Mouse (Mus musculus): ENCODE results near the gene Ptcd2. TPM values are rescaled to one million over a fixed set of nuclear protein-coding genes. Genes with fewer than 3 reads are reported as not detected.
"Not testable (repeated sequence)": the region's sequence is repeated elsewhere in the genome, so short reads cannot be mapped to it uniquely, and the experiment has no call there.

Ptcd2 gene
- polyA plus RNA-seq, 1 experiment from 2014 or later: 65.1 TPM

- no peak overlapping the region for H3K4me3 ChIP-seq (ENCODE audit: low read depth, low read length)
- H3K27me3 ChIP-seq (ENCODE audit: control insufficient read depth, insufficient read depth, low read length): no peaks in the 10 kb centered on the region
- no peak overlapping the region for H3K27ac ChIP-seq (replicated peaks; ENCODE audit: low read depth, low read length)
- WGBS: 63% methylated on average over 4 of the region's 4 CpGs
- H3K36me3 ChIP-seq (replicated peaks; ENCODE audit: control insufficient read depth, insufficient read depth, low read depth, low read length): peaks cover 5% of the 10 kb centered on the region; the same call in 1 of the 2 replicates
- H3K9me3 ChIP-seq (replicated peaks; ENCODE audit: control insufficient read depth, low read length): no peaks in the 10 kb centered on the region
- H3K4me1 ChIP-seq (ENCODE audit: control insufficient read depth, insufficient read depth, low read length): no peaks in the 10 kb centered on the region
- ATAC-seq (replicated peaks; ENCODE audit: insufficient number of reproducible peaks, low FRiP score, low TSS enrichment, low read depth) (no peak), DNase-seq (ENCODE audit: low spot score) (no peak)
- H3K9ac ChIP-seq (replicated peaks; ENCODE audit: low read length): no peak overlapping the region
- no peak overlapping the region for H3K4me2 ChIP-seq (ENCODE audit: low read depth, low read length)
Observed at GRCm38 (mm10) chr13:99331255-99331654, 13.2 kb downstream of the Ptcd2 start.

DNA sequence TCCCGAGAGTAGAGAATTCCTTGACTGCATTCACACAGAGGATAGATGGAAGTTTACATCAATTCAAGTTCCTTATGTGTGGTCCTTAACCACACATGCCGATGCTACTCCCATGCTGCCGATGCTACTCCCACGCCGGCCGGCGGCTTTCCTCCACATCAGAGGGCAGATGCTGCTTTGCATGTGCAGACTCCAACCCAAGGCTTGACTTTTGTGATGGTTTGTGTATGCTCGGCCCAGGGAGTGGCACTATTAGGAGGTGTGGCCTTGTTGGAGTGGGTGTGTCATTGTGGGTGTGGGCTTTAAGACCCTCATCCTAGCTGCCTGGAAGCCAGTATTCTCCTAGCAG is 20.2 kb downstream of the Ptcd2 start:
- not testable (repeated sequence) for H3K9ac ChIP-seq (replicated peaks; ENCODE audit: low read length); H3K4me2 ChIP-seq (ENCODE audit: low read depth, low read length); H3K9me3 ChIP-seq (replicated peaks; ENCODE audit: control insufficient read depth, low read length); ATAC-seq (replicated peaks; ENCODE audit: insufficient number of reproducible peaks, low FRiP score, low TSS enrichment, low read depth); H3K27me3 ChIP-seq (ENCODE audit: control insufficient read depth, insufficient read depth, low read length); H3K27ac ChIP-seq (replicated peaks; ENCODE audit: low read depth, low read length); DNase-seq (ENCODE audit: low spot score); H3K36me3 ChIP-seq (replicated peaks; ENCODE audit: control insufficient read depth, insufficient read depth, low read depth, low read length); H3K4me3 ChIP-seq (ENCODE audit: low read depth, low read length); H3K4me1 ChIP-seq (ENCODE audit: control insufficient read depth, insufficient read depth, low read length)
- WGBS: 91% methylated on average over 8 of the region's 8 CpGs

DNA sequence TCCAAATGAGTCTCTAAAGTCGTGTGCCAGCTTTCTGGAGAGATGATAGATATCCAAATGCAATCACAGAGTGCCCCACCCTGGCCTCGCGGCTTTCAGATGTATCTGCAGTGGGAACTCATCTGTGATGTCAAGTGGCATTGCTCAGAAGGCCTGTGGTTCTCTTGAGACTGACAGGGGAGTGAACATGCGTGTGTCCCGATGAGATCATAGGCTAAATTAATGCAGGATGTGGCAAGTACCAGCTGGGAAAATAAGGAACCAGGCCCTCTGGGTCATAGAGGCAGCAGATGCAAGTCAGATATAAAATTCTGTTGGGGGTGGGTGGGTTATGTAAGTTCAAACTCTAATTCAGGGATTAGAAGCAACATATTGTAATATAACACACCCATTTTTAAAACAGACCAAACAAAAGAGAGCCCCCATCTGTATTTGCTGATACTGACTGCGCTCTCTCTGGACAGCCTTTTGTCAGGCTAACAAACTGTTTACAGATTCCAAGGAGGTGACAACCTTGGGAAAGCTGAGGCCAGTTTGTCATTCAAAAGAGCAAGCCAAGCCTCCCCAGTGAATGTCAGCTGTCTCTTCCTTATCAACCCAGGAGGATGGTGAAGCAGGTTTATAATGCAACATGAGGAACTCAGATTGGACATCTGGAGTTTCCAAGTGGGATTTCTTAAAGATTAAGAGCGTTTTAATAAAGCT is 20.7 kb downstream of the Ptcd2 start:
- Histone ChIP-seq H3K4me1 (ENCODE audit: control insufficient read depth, insufficient read depth, low read length) (no peaks in the 10 kb centered on the region), H3K27me3 (ENCODE audit: control insufficient read depth, insufficient read depth, low read length) (no peaks in the 10 kb centered on the region), H3K9me3 (replicated peaks; ENCODE audit: control insufficient read depth, low read length) (no peaks in the 10 kb centered on the region), H3K36me3 (replicated peaks; ENCODE audit: control insufficient read depth, insufficient read depth, low read depth, low read length) (peaks cover 3% of the 10 kb centered on the region), H3K27ac (replicated peaks; ENCODE audit: low read depth, low read length) (no peak overlapping the region), H3K4me2 (ENCODE audit: low read depth, low read length) (no peak overlapping the region), H3K9ac (replicated peaks; ENCODE audit: low read length) (no peak overlapping the region), H3K4me3 (ENCODE audit: low read depth, low read length) (no peak overlapping the region)
- no peak for DNase-seq (ENCODE audit: low spot score)
- WGBS: 77% methylated on average over 7 of the region's 7 CpGs
- no peak for ATAC-seq (replicated peaks; ENCODE audit: insufficient number of reproducible peaks, low FRiP score, low TSS enrichment, low read depth)

- WGBS: 92% methylated on average over 11 of the region's 13 CpGs
- H3K27ac ChIP-seq (replicated peaks; ENCODE audit: low read depth, low read length); ATAC-seq (replicated peaks; ENCODE audit: insufficient number of reproducible peaks, low FRiP score, low TSS enrichment, low read depth); H3K9ac ChIP-seq (replicated peaks; ENCODE audit: low read length); H3K27me3 ChIP-seq (ENCODE audit: control insufficient read depth, insufficient read depth, low read length); DNase-seq (ENCODE audit: low spot score); H3K4me3 ChIP-seq (ENCODE audit: low read depth, low read length); H3K4me2 ChIP-seq (ENCODE audit: low read depth, low read length); H3K9me3 ChIP-seq (replicated peaks; ENCODE audit: control insufficient read depth, low read length); H3K4me1 ChIP-seq (ENCODE audit: control insufficient read depth, insufficient read depth, low read length); H3K36me3 ChIP-seq (replicated peaks; ENCODE audit: control insufficient read depth, insufficient read depth, low read depth, low read length): not testable (repeated sequence)
Observed at GRCm38 (mm10) chr13:99322915-99323314, 21.6 kb downstream of the Ptcd2 start.

DNA sequence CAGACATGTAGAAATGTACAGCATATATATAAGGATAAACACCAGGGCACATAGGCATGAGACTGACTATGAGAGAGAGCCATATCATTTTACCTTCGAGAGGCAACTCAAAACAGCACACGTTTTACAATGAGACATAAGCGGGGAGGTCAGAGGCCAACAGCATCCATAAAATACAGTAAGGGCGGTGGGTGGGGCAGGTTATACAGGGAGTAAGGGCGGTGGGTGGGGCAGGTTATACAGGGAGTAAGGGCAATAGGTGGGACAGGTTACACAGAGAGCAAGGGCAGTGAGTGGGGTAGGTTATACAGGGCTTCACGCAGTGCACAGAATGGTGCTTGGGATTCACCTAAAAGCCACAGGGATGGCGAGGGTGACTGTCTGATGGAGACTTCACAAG is 24.1 kb downstream of the Ptcd2 start:
- no peaks in the 10 kb centered on the region for H3K9me3 ChIP-seq (replicated peaks; ENCODE audit: control insufficient read depth, low read length)
- ATAC-seq (replicated peaks; ENCODE audit: insufficient number of reproducible peaks, low FRiP score, low TSS enrichment, low read depth): no peak
- peaks cover 3% of the 10 kb centered on the region for H3K36me3 ChIP-seq (replicated peaks; ENCODE audit: control insufficient read depth, insufficient read depth, low read depth, low read length)
- DNase-seq (ENCODE audit: low spot score): no peak
- H3K4me2 ChIP-seq (ENCODE audit: low read depth, low read length): no peak overlapping the region
- H3K27me3 ChIP-seq (ENCODE audit: control insufficient read depth, insufficient read depth, low read length): no peaks in the 10 kb centered on the region
- H3K27ac ChIP-seq (replicated peaks; ENCODE audit: low read depth, low read length): no peak overlapping the region
- 92% methylated on average over 7 of the region's 7 CpGs for WGBS
- H3K4me1 ChIP-seq (ENCODE audit: control insufficient read depth, insufficient read depth, low read length): no peaks in the 10 kb centered on the region
- no peak overlapping the region for H3K9ac ChIP-seq (replicated peaks; ENCODE audit: low read length)
- no peak overlapping the region for H3K4me3 ChIP-seq (ENCODE audit: low read depth, low read length)

DNA sequence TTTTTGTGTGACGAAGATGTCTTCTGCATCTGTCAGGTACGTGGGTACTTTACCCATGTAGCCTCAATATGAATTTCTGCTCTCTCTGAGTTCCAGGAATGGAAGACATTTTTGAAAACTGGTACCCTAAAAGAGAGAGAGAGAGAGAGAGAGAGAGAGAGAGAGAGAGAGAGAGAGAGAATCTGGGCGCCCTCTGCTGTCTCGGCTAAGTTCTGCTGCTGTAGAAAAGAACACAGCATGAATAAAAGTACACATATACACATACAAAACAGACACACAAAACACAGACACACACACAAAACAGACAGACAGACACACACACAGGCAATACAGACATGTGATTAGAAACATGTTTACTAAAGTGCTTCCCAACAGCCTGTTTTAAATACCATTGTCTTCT is 27.4 kb downstream of the Ptcd2 start:
- ATAC-seq (replicated peaks; ENCODE audit: insufficient number of reproducible peaks, low FRiP score, low TSS enrichment, low read depth) (no peak), DNase-seq (ENCODE audit: low spot score) (peak; percentile 45)
- H3K9me3 ChIP-seq (replicated peaks; ENCODE audit: control insufficient read depth, low read length): no peaks in the 10 kb centered on the region
- no peaks in the 10 kb centered on the region for H3K4me1 ChIP-seq (ENCODE audit: control insufficient read depth, insufficient read depth, low read length)
- no peak overlapping the region for H3K9ac ChIP-seq (replicated peaks; ENCODE audit: low read length)
- no peak overlapping the region for H3K27ac ChIP-seq (replicated peaks; ENCODE audit: low read depth, low read length)
- no peak overlapping the region for H3K4me2 ChIP-seq (ENCODE audit: low read depth, low read length)
- H3K27me3 ChIP-seq (ENCODE audit: control insufficient read depth, insufficient read depth, low read length): no peaks in the 10 kb centered on the region
- WGBS: 56% methylated on average over 4 of the region's 4 CpGs
- peaks cover 3% of the 10 kb centered on the region for H3K36me3 ChIP-seq (replicated peaks; ENCODE audit: control insufficient read depth, insufficient read depth, low read depth, low read length)
- H3K4me3 ChIP-seq (ENCODE audit: low read depth, low read length): no peak overlapping the region

GRCm38 (mm10) chr13:99316366-99316765 is 28.1 kb downstream of the Ptcd2 start:
- 91% methylated on average over 6 of the region's 6 CpGs for WGBS
- no peak for DNase-seq (ENCODE audit: low spot score)

GRCm38 (mm10) chr13:99314657-99315181 is 29.8 kb downstream of the Ptcd2 start:
- no peak for DNase-seq (ENCODE audit: low spot score)
- no peak overlapping the region for H3K4me3 ChIP-seq (ENCODE audit: low read depth, low read length)
- H3K27me3 ChIP-seq (ENCODE audit: control insufficient read depth, insufficient read depth, low read length): no peaks in the 10 kb centered on the region
- no peak overlapping the region for H3K27ac ChIP-seq (replicated peaks; ENCODE audit: low read depth, low read length)
- H3K36me3 ChIP-seq (replicated peaks; ENCODE audit: control insufficient read depth, insufficient read depth, low read depth, low read length): peaks cover under 1% of the 10 kb centered on the region
- H3K9ac ChIP-seq (replicated peaks; ENCODE audit: low read length): no peak overlapping the region
- 63% methylated on average over 15 of the region's 15 CpGs for WGBS
- no peaks in the 10 kb centered on the region for H3K4me1 ChIP-seq (ENCODE audit: control insufficient read depth, insufficient read depth, low read length)
- H3K4me2 ChIP-seq (ENCODE audit: low read depth, low read length): no peak overlapping the region
- ATAC-seq (replicated peaks; ENCODE audit: insufficient number of reproducible peaks, low FRiP score, low TSS enrichment, low read depth): no peak
- H3K9me3 ChIP-seq (replicated peaks; ENCODE audit: control insufficient read depth, low read length): no peaks in the 10 kb centered on the region

More at GRCm38 (mm10) chr13:99316366-99316765, 28.1 kb downstream of the Ptcd2 start:
- no peak overlapping the region for H3K9ac ChIP-seq (replicated peaks; ENCODE audit: low read length)
- no peaks in the 10 kb centered on the region for H3K27me3 ChIP-seq (ENCODE audit: control insufficient read depth, insufficient read depth, low read length)
- no peak overlapping the region for H3K4me2 ChIP-seq (ENCODE audit: low read depth, low read length)
- peaks cover 3% of the 10 kb centered on the region for H3K36me3 ChIP-seq (replicated peaks; ENCODE audit: control insufficient read depth, insufficient read depth, low read depth, low read length)
- no peaks in the 10 kb centered on the region for H3K9me3 ChIP-seq (replicated peaks; ENCODE audit: control insufficient read depth, low read length)
- no peak overlapping the region for H3K4me3 ChIP-seq (ENCODE audit: low read depth, low read length)
- H3K4me1 ChIP-seq (ENCODE audit: control insufficient read depth, insufficient read depth, low read length): no peaks in the 10 kb centered on the region
- ATAC-seq (replicated peaks; ENCODE audit: insufficient number of reproducible peaks, low FRiP score, low TSS enrichment, low read depth): no peak
- no peak overlapping the region for H3K27ac ChIP-seq (replicated peaks; ENCODE audit: low read depth, low read length)
